Mouse (Mus musculus): Measurements from ENCODE around the gene 4930539E08Rik.

- TF ChIP-seq CTCF (IDR thresholded peaks at IDR 0.05; ENCODE audit: control insufficient read depth, insufficient read depth, low read length) (no peak), POLR2A (IDR thresholded peaks at IDR 0.05; ENCODE audit: borderline replicate concordance, control insufficient read depth, low read depth, low read length) (no peak)
These were observed 19.8 kb downstream of the 4930539E08Rik start for GRCm38 (mm10) chr17:28895217-28895875.

All from bone marrow, adult 2 months (tissue).